10 mouse cellular contexts compared by ENCODE assay signal in the genomic region with DNA sequence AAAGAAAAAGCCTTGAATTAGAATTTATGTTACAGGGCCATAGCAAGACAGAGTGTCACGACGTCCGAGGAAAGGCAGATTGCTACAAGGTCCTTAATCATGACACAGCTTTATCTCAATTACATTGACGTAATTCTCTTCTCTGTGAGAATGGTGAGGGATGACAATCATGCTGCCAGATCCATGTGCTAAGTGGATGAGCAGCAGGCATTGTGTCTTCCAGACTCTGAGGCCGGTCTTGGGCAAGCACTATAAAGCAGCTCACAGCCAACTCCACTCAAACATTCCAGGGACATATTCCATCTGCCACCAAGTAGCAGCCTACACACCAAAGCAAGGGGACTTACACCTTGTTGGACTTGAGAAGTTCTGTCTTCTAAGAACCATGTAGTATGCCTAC. TPM values are rescaled to one million over a fixed set of nuclear protein-coding genes. Genes with fewer than 3 reads are reported as not detected.
DNase-seq lines count a peak whose midpoint lies in the region; ATAC-seq and TF ChIP-seq lines count a peak whose summit lies in the region.
"Had no signal": no experiment of that assay in that cellular context is flagged by ENCODE, and none has a peak within 500 bp of the region (broad histone marks: within the 10 kb centered on the region; RNA-seq: fewer than 3 reads in every experiment).

No protein-coding gene starts in this region.

- TF ChIP-seq CTCF in layer of hippocampus, adult 2 months (conservative IDR thresholded peaks at IDR 0.05) = no peak

- H3K4me3 ChIP-seq in embryonic facial prominence, embryonic 14.5 days (ENCODE audit: low read depth, low read length) = no peak overlapping the region
- no peak overlapping the region for H3K4me3 ChIP-seq in embryonic facial prominence, embryonic 10.5 days
- no peak overlapping the region; the same call in 1 of the 2 replicates for H3K4me3 ChIP-seq in layer of hippocampus, adult 2 months
- H3K4me3 ChIP-seq: erythroblast, embryonic 14.5 days; limb, embryonic 10.5 days had no signal

- no peaks in the 10 kb centered on the region for H3K4me1 ChIP-seq in embryonic facial prominence, embryonic 14.5 days (ENCODE audit: control insufficient read depth, insufficient read depth, low read length)
- H3K4me1 ChIP-seq in embryonic facial prominence, embryonic 10.5 days = no peaks in the 10 kb centered on the region

- ATAC-seq in embryonic facial prominence, embryonic 14.5 days (ENCODE audit: low read depth) = 0 out of 2 replicates have a peak, but pooled peaks have one; percentile 12
- peak; percentile 33 for ATAC-seq in megakaryocyte progenitor cell, adult 5-6 weeks (replicated peaks; ENCODE audit: poor library complexity)
- no peak for ATAC-seq in monocyte, adult 5-6 weeks (replicated peaks; ENCODE audit: insufficient number of reproducible peaks, low FRiP score, low TSS enrichment, poor library complexity, severe bottlenecking)

- no peaks in the 10 kb centered on the region for H3K27me3 ChIP-seq in embryonic facial prominence, embryonic 14.5 days (replicated peaks; ENCODE audit: control insufficient read depth, insufficient read depth, low read length)
- no peaks in the 10 kb centered on the region for H3K27me3 ChIP-seq in embryonic facial prominence, embryonic 10.5 days (replicated peaks; ENCODE audit: low read depth, poor library complexity, severe bottlenecking)

- WGBS in embryonic facial prominence, embryonic 14.5 days = 81% methylated on average over 5 of the region's 5 CpGs
- WGBS in embryonic facial prominence, embryonic 10.5 days = 91% methylated on average over 5 of the region's 5 CpGs

- H3K36me3 ChIP-seq in embryonic facial prominence, embryonic 14.5 days (ENCODE audit: control insufficient read depth, insufficient read depth, low read length) = peaks cover 13% of the 10 kb centered on the region; the same call in 1 of the 2 replicates
- H3K36me3 ChIP-seq in embryonic facial prominence, embryonic 10.5 days (replicated peaks) = peaks cover under 1% of the 10 kb centered on the region; the same call in 1 of the 2 replicates

- DNase-seq in embryonic facial prominence, embryonic 14.5 days (ENCODE audit: low spot score) = no peak
- no peak for DNase-seq in embryonic facial prominence, embryonic 10.5 days (ENCODE audit: low spot score)
- DNase-seq in layer of hippocampus, adult 2 months (ENCODE audit: low spot score in 2 of 2) = peak in 1 of 2 experiments; percentile 14
- no peak for DNase-seq in layer of hippocampus, adult 8-10 months (ENCODE audit: low spot score in 2 of 2)
- peak; percentile 27 for DNase-seq in NIH3T3 (ENCODE audit: low read depth)
- DNase-seq in layer of hippocampus, adult 11-12 months (ENCODE audit: low spot score) = no peak

- no peak overlapping the region for H3K4me2 ChIP-seq in embryonic facial prominence, embryonic 14.5 days (ENCODE audit: low read depth, low read length)

- H3K9ac ChIP-seq in embryonic facial prominence, embryonic 14.5 days (ENCODE audit: low read depth, low read length) = no peak overlapping the region

- H3K9me3 ChIP-seq in embryonic facial prominence, embryonic 14.5 days (ENCODE audit: control insufficient read depth, low read length) = no peaks in the 10 kb centered on the region
- no peaks in the 10 kb centered on the region for H3K9me3 ChIP-seq in embryonic facial prominence, embryonic 10.5 days
- H3K9me3 ChIP-seq: limb, embryonic 10.5 days had no signal

- H3K27ac ChIP-seq in embryonic facial prominence, embryonic 14.5 days (replicated peaks; ENCODE audit: low read depth, low read length) = no peak overlapping the region
- no peak overlapping the region for H3K27ac ChIP-seq in embryonic facial prominence, embryonic 10.5 days (replicated peaks)
- peak overlapping the region; percentile 77 for H3K27ac ChIP-seq in layer of hippocampus, adult 2 months
- H3K27ac ChIP-seq: limb, embryonic 10.5 days had no signal

RNA-seq across cellular contexts. Expression of gene Inpp1, which starts 17.7 kb away (rescaled TPM):
- 15.3 and 16.3 TPM in 2 replicates for polyA plus RNA-seq in embryonic facial prominence, embryonic 14.5 days (2014; fragmentation: Nextera tagmentation; extraction: Ambion mirVana)
- polyA plus RNA-seq in embryonic facial prominence, embryonic 10.5 days (2016; fragmentation: Nextera tagmentation; extraction: Ambion mirVana) = 13.7 and 15.7 TPM in 2 replicates
- total RNA-seq in layer of hippocampus, adult 2 months (2021) = 10 to 100 TPM; 37.9 to 39.0 TPM
- 10 to 100 TPM; 40.3 to 42.9 (median 42.1) TPM for total RNA-seq in layer of hippocampus, adult 8-10 months (2022)
- 9.8 and 14.7 TPM in 2 replicates for total RNA-seq in megakaryocyte progenitor cell, adult 5-6 weeks (2015)
- 8.5 and 23.8 TPM in 2 replicates for total RNA-seq in megakaryocyte progenitor cell, adult 5-6 weeks (2017)
- 26.9 to 62.4 TPM (median 41.3 TPM) in 3 replicates for total RNA-seq in monocyte, adult 5-6 weeks (2017)

RNA-seq across cellular contexts. Expression of gene Hibch, which starts 45.0 kb away (rescaled TPM):
- 25.0 and 25.9 TPM in 2 replicates for polyA plus RNA-seq in embryonic facial prominence, embryonic 14.5 days (2014; fragmentation: Nextera tagmentation; extraction: Ambion mirVana)
- polyA plus RNA-seq in embryonic facial prominence, embryonic 10.5 days (2016; fragmentation: Nextera tagmentation; extraction: Ambion mirVana) = 22.5 and 22.7 TPM in 2 replicates
- total RNA-seq in layer of hippocampus, adult 2 months (2021) = 10 to 100 TPM; 17.4 to 18.0 TPM
- 10 to 100 TPM; 17.0 to 22.7 (median 18.2) TPM for total RNA-seq in layer of hippocampus, adult 8-10 months (2022)
- 51.9 and 62.8 TPM in 2 replicates for total RNA-seq in megakaryocyte progenitor cell, adult 5-6 weeks (2015)
- 98.5 and 170 TPM in 2 replicates for total RNA-seq in megakaryocyte progenitor cell, adult 5-6 weeks (2017)
- total RNA-seq in monocyte, adult 5-6 weeks (2017) = 21.9 to 73.6 TPM (median 24.1 TPM) in 3 replicates
